Mouse (Mus musculus) testis, adult 2 months (tissue): ENCODE data around the gene Cpe. TPM values are rescaled to one million over a fixed set of nuclear protein-coding genes. Genes with fewer than 3 reads are reported as not detected.
"Not testable (repeated sequence)": the region's sequence is repeated elsewhere in the genome, so short reads cannot be mapped to it uniquely, and the experiment has no call there.

Source experiments
- H3K27ac ChIP-seq: fragments of 200-500 bp; 2 replicates; pipeline ENCODE4 v1.5.1; 2012; ENCODE audit warnings: low read depth, low read length; ENCODE audit not compliant: control insufficient read depth, insufficient read depth
- H3K27me3 ChIP-seq: fragments of 200-500 bp; 2 replicates; pipeline ENCODE4 v1.6.1; 2012; ENCODE audit warnings: mild to moderate bottlenecking, low read length, moderate library complexity; ENCODE audit not compliant: control insufficient read depth, insufficient read depth
- H3K36me3 ChIP-seq: fragments of 200-500 bp; 2 replicates; pipeline ENCODE4 v1.6.1; 2012; ENCODE audit warnings: mild to moderate bottlenecking, low read length; ENCODE audit not compliant: control insufficient read depth, insufficient read depth
- H3K4me1 ChIP-seq: fragments of 200-500 bp; 2 replicates; pipeline ENCODE4 v1.6.1; 2012; ENCODE audit warnings: low read length; ENCODE audit not compliant: control insufficient read depth, insufficient read depth
- H3K4me3 ChIP-seq: fragments of 200-500 bp; 2 replicates; pipeline ENCODE4 v1.5.1; 2012; ENCODE audit warnings: low read depth, mild to moderate bottlenecking, low read length, moderate library complexity, mixed read lengths; ENCODE audit not compliant: control insufficient read depth
- CTCF ChIP-seq: fragments of 200-500 bp; IDR thresholded peaks from 2 replicates; pipeline ENCODE4 v1.5.1; 2012; ENCODE audit warnings: low read depth, mild to moderate bottlenecking, inconsistent platforms, low read length, moderate library complexity; ENCODE audit not compliant: control insufficient read depth, insufficient read depth, insufficient replicate concordance
- POLR2A ChIP-seq: fragments of 200-500 bp; IDR thresholded peaks from 2 replicates; pipeline ENCODE4 v1.6.1; 2012; ENCODE audit warnings: low read depth, mild to moderate bottlenecking, inconsistent platforms, low read length, moderate library complexity; ENCODE audit not compliant: control insufficient read depth
- polyA plus RNA-seq: library from polyadenylated mRNA; depleted of rRNA; stranded (reverse); fragments of >200 nt; gene quantifications from 2 replicates; pipeline ENCODE4 v1.2.3, GENCODE M21; 2012

Gene Cpe
- polyA plus RNA-seq, 1 experiment, result 42.5 TPM

GRCm38 (mm10) chr8:64672920-64673319 is 19.9 kb downstream of the Cpe start:
- Histone ChIP-seq H3K4me3 (no peak overlapping the region), H3K27me3 (no peaks in the 10 kb centered on the region), H3K36me3 (no peaks in the 10 kb centered on the region), H3K27ac (no peak overlapping the region), H3K4me1 (no peaks in the 10 kb centered on the region)
- TF ChIP-seq CTCF, result no peak
- TF ChIP-seq POLR2A, result no peak

- H3K4me3 ChIP-seq, result no peak overlapping the region
- no peak overlapping the region for H3K27ac ChIP-seq
- no peaks in the 10 kb centered on the region for H3K36me3 ChIP-seq
- H3K4me1 ChIP-seq, result no peaks in the 10 kb centered on the region
- H3K27me3 ChIP-seq, result no peaks in the 10 kb centered on the region
- TF ChIP-seq CTCF (no peak), POLR2A (no peak)
Observed at GRCm38 (mm10) chr8:64671937-64672336, 20.9 kb downstream of the Cpe start.

GRCm38 (mm10) chr8:64666305-64666704 is 26.5 kb downstream of the Cpe start:
- H3K36me3 ChIP-seq, H3K4me3 ChIP-seq: not testable (repeated sequence)

GRCm38 (mm10) chr8:64665563-64665962 is 27.3 kb downstream of the Cpe start:
- Histone ChIP-seq H3K4me3 (no peak overlapping the region), H3K27me3 (no peaks in the 10 kb centered on the region), H3K27ac (no peak overlapping the region), H3K36me3 (no peaks in the 10 kb centered on the region), H3K4me1 (peaks cover 2% of the 10 kb centered on the region; the same call in 1 of the 2 replicates)
- TF ChIP-seq CTCF, result no peak
- TF ChIP-seq POLR2A, result no peak

More at GRCm38 (mm10) chr8:64666305-64666704, 26.5 kb downstream of the Cpe start:
- not testable (repeated sequence) for H3K27ac ChIP-seq, H3K27me3 ChIP-seq, H3K4me1 ChIP-seq

- Histone ChIP-seq H3K36me3 (no peaks in the 10 kb centered on the region), H3K27ac (no peak overlapping the region), H3K4me3 (no peak overlapping the region), H3K27me3 (no peaks in the 10 kb centered on the region), H3K4me1 (peaks cover 2% of the 10 kb centered on the region; the same call in 1 of the 2 replicates)
- TF ChIP-seq CTCF, result no peak
- no peak for TF ChIP-seq POLR2A
Observed at GRCm38 (mm10) chr8:64664811-64665210, 28.0 kb downstream of the Cpe start.

- Histone ChIP-seq H3K4me3 (no peak overlapping the region), H3K36me3 (no peaks in the 10 kb centered on the region), H3K27ac (no peak overlapping the region), H3K4me1 (peaks cover 2% of the 10 kb centered on the region; the same call in 1 of the 2 replicates), H3K27me3 (no peaks in the 10 kb centered on the region)
- TF ChIP-seq CTCF (no peak), POLR2A (no peak)
Observed at GRCm38 (mm10) chr8:64664350-64664749, 28.5 kb downstream of the Cpe start.

- TF ChIP-seq CTCF (no peak), POLR2A (no peak)
- Histone ChIP-seq H3K4me1 (no peaks in the 10 kb centered on the region), H3K4me3 (no peak overlapping the region), H3K27ac (no peak overlapping the region), H3K27me3 (no peaks in the 10 kb centered on the region), H3K36me3 (no peaks in the 10 kb centered on the region)
Observed at GRCm38 (mm10) chr8:64659097-64659496, 33.8 kb downstream of the Cpe start.

GRCm38 (mm10) chr8:64657980-64658401 is 34.9 kb downstream of the Cpe start:
- Histone ChIP-seq H3K4me1 (no peaks in the 10 kb centered on the region), H3K27ac (no peak overlapping the region), H3K36me3 (no peaks in the 10 kb centered on the region), H3K27me3 (no peaks in the 10 kb centered on the region), H3K4me3 (no peak overlapping the region)
- no peak for TF ChIP-seq POLR2A
- no peak for TF ChIP-seq CTCF
